Comparison of ENCODE assay signal across 24 mouse cellular contexts in genomic region chr16:23249285-23249684, GRCm38 (mm10). TPM values are rescaled to one million over a fixed set of nuclear protein-coding genes. Genes with fewer than 3 reads are reported as not detected.
DNase-seq lines count a peak whose midpoint lies in the region; ATAC-seq lines count a peak whose summit lies in the region.
"Had no signal": no experiment of that assay in that cellular context is flagged by ENCODE, and none has a peak within 500 bp of the region (broad histone marks: within the 10 kb centered on the region; RNA-seq: fewer than 3 reads in every experiment).

No protein-coding gene starts in this region.

- WGBS in heart, embryonic 11.5 days (ENCODE audit: insufficient replicate concordance), result 51% methylated on average over 4 of the region's 4 CpGs
- WGBS in lung, embryonic 16.5 days, result 42% methylated on average over 4 of the region's 4 CpGs

- peaks cover 10% of the 10 kb centered on the region for H3K4me1 ChIP-seq in heart, embryonic 11.5 days (ENCODE audit: control insufficient read depth, insufficient read depth, low read length)
- peaks cover 27% of the 10 kb centered on the region for H3K4me1 ChIP-seq in lung, embryonic 16.5 days (replicated peaks; ENCODE audit: control insufficient read depth, insufficient read depth, low read length)

- no peaks in the 10 kb centered on the region for H3K36me3 ChIP-seq in heart, embryonic 11.5 days (ENCODE audit: control insufficient read depth, insufficient read depth, low read length)
- no peaks in the 10 kb centered on the region for H3K36me3 ChIP-seq in lung, embryonic 16.5 days (ENCODE audit: control insufficient read depth, insufficient read depth, low read length)
- H3K36me3 ChIP-seq: heart, embryonic 13.5 days; limb, embryonic 15.5 days; neural tube, embryonic 15.5 days had no signal

- H3K4me2 ChIP-seq in heart, embryonic 11.5 days, result no peak overlapping the region
- no peak overlapping the region for H3K4me2 ChIP-seq in lung, embryonic 16.5 days (ENCODE audit: low read depth, low read length)
- H3K4me2 ChIP-seq: heart, embryonic 13.5 days; limb, embryonic 15.5 days; midbrain, embryonic 12.5 days; neural tube, embryonic 15.5 days had no signal

- intact Hi-C loops in heart, postnatal 10 days (cut with DNase I), result no loop called here

- no peak overlapping the region for H3K9ac ChIP-seq in heart, embryonic 11.5 days (ENCODE audit: low read depth, low read length)
- H3K9ac ChIP-seq in lung, embryonic 16.5 days (ENCODE audit: low read length), result no peak overlapping the region
- H3K9ac ChIP-seq: heart, embryonic 13.5 days; limb, embryonic 15.5 days; midbrain, embryonic 12.5 days; neural tube, embryonic 15.5 days had no signal

- H3K27ac ChIP-seq in heart, embryonic 11.5 days (ENCODE audit: low read depth, low read length), result no peak overlapping the region
- peak overlapping the region; percentile 90 for H3K27ac ChIP-seq in lung, embryonic 16.5 days (ENCODE audit: low read length)
- H3K27ac ChIP-seq: forebrain, embryonic 10.5 days; heart, embryonic 13.5 days; left cerebral cortex, adult 2 months; limb, embryonic 15.5 days; midbrain, embryonic 12.5 days; neural tube, embryonic 15.5 days had no signal

- no peaks in the 10 kb centered on the region for H3K9me3 ChIP-seq in heart, embryonic 11.5 days (replicated peaks; ENCODE audit: control insufficient read depth, low read length)
- H3K9me3 ChIP-seq in lung, embryonic 16.5 days (ENCODE audit: control insufficient read depth, low read length), result no peaks in the 10 kb centered on the region
- H3K9me3 ChIP-seq: forebrain, embryonic 10.5 days; heart, embryonic 13.5 days; limb, embryonic 15.5 days; midbrain, embryonic 12.5 days; neural tube, embryonic 15.5 days had no signal

- no peak overlapping the region for H3K4me3 ChIP-seq in heart, embryonic 11.5 days (ENCODE audit: low read depth, low read length)
- no peak overlapping the region for H3K4me3 ChIP-seq in lung, embryonic 16.5 days (ENCODE audit: low read length)
- H3K4me3 ChIP-seq: forebrain, embryonic 10.5 days; heart, embryonic 13.5 days; left cerebral cortex, adult 2 months; limb, embryonic 15.5 days; midbrain, embryonic 12.5 days; neural tube, embryonic 15.5 days had no signal

- peak; percentile 25 for DNase-seq in embryo, embryonic 11 days
- DNase-seq in embryo, embryonic 9.5 days (ENCODE audit: extremely low spot score), result no peak
- peak; percentile 45 to 67 for DNase-seq in heart, postnatal 10 days
- no peak for DNase-seq in lung, postnatal 14 days
- DNase-seq: adrenal gland, postnatal 14 days; cerebellum, adult 11 months; cerebellum, adult 9-11 months; gastrocnemius, postnatal 25 days; kidney, adult 18-20 months; kidney, postnatal 4 days; right cerebral cortex, adult 18-20 months; right cerebral cortex, postnatal 4 days; thymus, postnatal 25 days had no signal

- peaks cover 36% of the 10 kb centered on the region for H3K27me3 ChIP-seq in heart, embryonic 11.5 days (ENCODE audit: control insufficient read depth, insufficient read depth, low read length)
- H3K27me3 ChIP-seq in lung, embryonic 16.5 days (ENCODE audit: control insufficient read depth, insufficient read depth, low read depth, low read length), result no peaks in the 10 kb centered on the region
- H3K27me3 ChIP-seq: limb, embryonic 15.5 days; midbrain, embryonic 12.5 days; neural tube, embryonic 15.5 days; Patski had no signal

- ATAC-seq in heart, embryonic 11.5 days (replicated peaks; ENCODE audit: insufficient number of reproducible peaks, low FRiP score, low TSS enrichment), result no peak
- no peak for ATAC-seq in lung, embryonic 16.5 days (ENCODE audit: low read depth)
- no peak for ATAC-seq in megakaryocyte progenitor cell, adult 5-6 weeks (replicated peaks; ENCODE audit: poor library complexity)
- ATAC-seq: inflammation-experienced regulatory T-cells, adult 6 months; Patski had no signal

RNA-seq across cellular contexts. Expression of gene St6gal1, which starts 24.7 kb away (rescaled TPM):
- total RNA-seq in heart, postnatal 10 days (2021), result 10 to 100 TPM; 14.4 to 17.9 TPM
- 16.3 and 18.5 TPM in 2 replicates for polyA plus RNA-seq in heart, embryonic 11.5 days (2014; fragmentation: Nextera tagmentation; extraction: Ambion mirVana)
- polyA plus RNA-seq in lung, embryonic 16.5 days (2015; fragmentation: Nextera tagmentation; extraction: Ambion mirVana), result 49.0 and 56.2 TPM in 2 replicates
- 0.05 and 0.37 TPM in 2 replicates for total RNA-seq in megakaryocyte progenitor cell, adult 5-6 weeks (2015)
- 0.03 and 1.2 TPM in 2 replicates for total RNA-seq in megakaryocyte progenitor cell, adult 5-6 weeks (2017)

Comparison
In these comparisons a context has a peak if more than half of its experiments do, and no peak if none do; other contexts are left out.
1. DNase-seq: peak in embryo, embryonic 11 days (single experiment) and heart, postnatal 10 days (2 of 2); none in embryo, embryonic 9.5 days (single experiment) and lung, postnatal 14 days (single experiment).
2. RNA of gene St6gal1, which starts 24.7 kb away (total RNA-seq): 14.4 to 17.9 TPM in heart, postnatal 10 days; 0.03 to 1.2 TPM in megakaryocyte progenitor cell, adult 5-6 weeks; every median in the first group is over 4 times any median in the second.